In the genomic region with DNA sequence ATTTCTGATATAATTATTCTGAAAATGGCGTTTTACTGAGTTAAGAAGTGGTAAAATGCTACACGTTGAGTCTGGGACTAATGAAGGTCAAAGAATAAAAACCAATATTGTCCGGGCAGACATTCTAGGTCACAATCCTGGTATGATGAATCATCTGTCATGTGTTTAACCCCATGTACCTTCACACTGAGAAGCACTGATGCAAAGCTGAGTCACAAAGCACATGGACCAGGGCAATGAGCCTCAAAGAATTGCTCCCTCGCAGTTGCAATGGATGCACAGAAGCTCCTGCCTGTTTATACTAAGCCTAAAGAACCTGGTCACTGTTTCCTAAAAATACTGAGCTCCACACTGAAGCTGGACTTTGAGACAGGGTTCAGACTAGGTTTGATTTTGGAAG, we compare ENCODE assay signal across 11 mouse cellular contexts.
"Had no signal": no experiment of that assay in that cellular context is flagged by ENCODE, and none has a peak within 500 bp of the region (broad histone marks: within the 10 kb centered on the region; RNA-seq: fewer than 3 reads in every experiment).

No protein-coding gene starts in this region.

- DNase-seq: lung, adult 2 months; lung, postnatal 14 days; lung, postnatal 36 days; retina, postnatal 1 day; right cerebral cortex, adult 18-20 months; right cerebral cortex, postnatal 25 days; right cerebral cortex, postnatal 4 days; spleen, adult 18-20 months; thymus, adult 18-20 months; thymus, postnatal 14 days; thymus, postnatal 36 days had no signal
